Mouse (Mus musculus) liver, embryonic 14.5 days (tissue): ENCODE results near the gene 4921524J17Rik.

Experiments
- CTCF ChIP-seq: IDR thresholded peaks from 2 replicates; pipeline ENCODE4 v1.5.1; 2016; ENCODE audit warnings: antibody characterized with exemption, low read depth, control low read depth
- EP300 ChIP-seq: IDR thresholded peaks from 2 replicates; pipeline ENCODE4 v1.6.1; 2016; ENCODE audit warnings: antibody characterized with exemption, low read depth

GRCm38 (mm10) chr8:85421329-85421728 is 11.3 kb downstream of the 4921524J17Rik start:
- no peak for TF ChIP-seq CTCF
- TF ChIP-seq EP300 = no peak
